Mouse (Mus musculus): ENCODE measurements around the gene Slc43a1. TPM values are rescaled to one million over a fixed set of nuclear protein-coding genes. Genes with fewer than 3 reads are reported as not detected.
"Not testable (repeated sequence)": the region's sequence is repeated elsewhere in the genome, so short reads cannot be mapped to it uniquely, and the experiment has no call there.

Slc43a1 gene
- total RNA-seq, 1 experiment from 2014 or later: 4.3 TPM

DNA sequence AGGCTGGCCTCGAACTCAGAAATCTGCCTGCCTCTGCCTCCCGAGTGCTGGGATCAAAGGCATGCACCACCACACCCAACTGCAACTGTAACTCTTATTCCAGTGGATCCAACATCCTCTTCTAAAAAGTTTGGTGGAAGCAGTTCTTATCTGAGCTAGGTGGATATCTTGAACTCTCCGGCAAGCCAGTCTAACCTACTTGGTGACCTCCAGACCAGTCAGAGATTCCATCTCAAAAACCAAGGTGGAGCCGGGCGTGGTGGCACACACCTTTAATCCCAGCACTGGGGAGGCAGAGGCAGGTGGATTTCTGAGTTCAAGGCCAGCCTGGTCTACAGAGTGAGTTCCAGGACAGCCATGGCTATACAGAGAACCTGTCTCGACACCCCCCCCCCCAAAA, 58.0 kb downstream of the Slc43a1 start:
- DNase-seq: not testable (repeated sequence)

DNA sequence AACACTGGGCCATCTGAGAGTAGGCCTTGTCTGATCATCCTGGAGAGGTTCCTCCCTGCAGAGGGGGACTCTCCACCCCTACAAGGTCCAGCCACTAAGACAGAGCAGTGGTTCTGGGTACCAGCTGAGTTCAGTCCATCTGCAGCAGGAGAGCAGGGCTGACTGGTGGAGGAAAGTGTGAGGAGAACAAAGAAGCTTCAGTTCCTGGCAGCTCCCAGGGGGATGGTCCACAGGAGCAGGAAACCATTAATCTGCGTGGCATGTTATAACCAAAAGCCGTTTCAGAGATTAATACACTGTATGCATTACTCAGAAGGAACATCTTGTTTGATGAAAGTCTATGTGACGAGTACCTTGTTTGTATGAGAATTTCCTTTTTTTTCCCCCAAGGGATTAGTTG, 74.1 kb downstream of the Slc43a1 start:
- DNase-seq: no peak

Other genes with a start within 250 kb of the Slc43a1 start
- 130 and 154 TPM in 2 replicates for gene Ctnnd1, start 188.1 kb upstream of the Slc43a1 start, total RNA-seq (2021)
- gene Btbd18, start 179.8 kb upstream of the Slc43a1 start, total RNA-seq (2021): 0.18 and 0.38 TPM in 2 replicates
- 36.4 and 54.0 TPM in 2 replicates for gene Selenoh, start 168.1 kb upstream of the Slc43a1 start, total RNA-seq (2021)
- not detected in 2 replicates for gene Gm28635, start 160.8 kb upstream of the Slc43a1 start, total RNA-seq (2021)
- gene Med19, start 160.4 kb upstream of the Slc43a1 start, total RNA-seq (2021): 23.0 and 26.8 TPM in 2 replicates
- gene Tmx2, start 159.7 kb upstream of the Slc43a1 start, total RNA-seq (2021): 137 and 147 TPM in 2 replicates
- 62.3 and 62.9 TPM in 2 replicates for gene Zdhhc5, start 123.7 kb upstream of the Slc43a1 start, total RNA-seq (2021)
- 12.3 and 13.9 TPM in 2 replicates for gene Clp1, start 111.5 kb upstream of the Slc43a1 start, total RNA-seq (2021)
- 8.5 and 9.3 TPM in 2 replicates for gene Ypel4, start 104.8 kb upstream of the Slc43a1 start, total RNA-seq (2021)
- 3.9 and 4.2 TPM in 2 replicates for gene Gm19426, start 95.2 kb upstream of the Slc43a1 start, total RNA-seq (2021)
- gene Serping1, start 63.4 kb upstream of the Slc43a1 start, total RNA-seq (2021): 31.8 and 33.5 TPM in 2 replicates
- 16.9 and 19.9 TPM in 2 replicates for gene Ube2l6, start 40.0 kb upstream of the Slc43a1 start, total RNA-seq (2021)
- not detected in 2 replicates for gene Smtnl1, start 16.2 kb upstream of the Slc43a1 start, total RNA-seq (2021)
- 40.4 and 43.8 TPM in 2 replicates for gene Timm10, start 11.9 kb upstream of the Slc43a1 start, total RNA-seq (2021)
- gene Rtn4rl2, start 47.9 kb downstream of the Slc43a1 start, total RNA-seq (2021): 1.2 TPM in 2 replicates
- 54.7 and 55.7 TPM in 2 replicates for gene Slc43a3, start 97.7 kb downstream of the Slc43a1 start, total RNA-seq (2021)
- not detected in 2 replicates for gene Prg2, start 141.6 kb downstream of the Slc43a1 start, total RNA-seq (2021)
- not detected in 2 replicates for gene Prg3, start 149.4 kb downstream of the Slc43a1 start, total RNA-seq (2021)
- gene Ssrp1, start 198.4 kb downstream of the Slc43a1 start, total RNA-seq (2021): 132 and 136 TPM in 2 replicates
- 0.76 and 2.2 TPM in 2 replicates for gene P2rx3, start 198.6 kb downstream of the Slc43a1 start, total RNA-seq (2021)
- 80.1 and 137 TPM in 2 replicates for gene Tnks1bp1, start 209.2 kb downstream of the Slc43a1 start, total RNA-seq (2021)